Mouse (Mus musculus) retina, postnatal 7 days (tissue): ENCODE results near the gene Ddx11.
"Not testable (repeated sequence)": the region's sequence is repeated elsewhere in the genome, so short reads cannot be mapped to it uniquely, and the experiment has no call there.

Experiments
- DNase-seq: peaks from one replicate; pipeline ENCODE4 v3.0.0-alpha.2; 2012; ENCODE audit warnings: low read depth, low spot score

The Ddx11 gene

DNA sequence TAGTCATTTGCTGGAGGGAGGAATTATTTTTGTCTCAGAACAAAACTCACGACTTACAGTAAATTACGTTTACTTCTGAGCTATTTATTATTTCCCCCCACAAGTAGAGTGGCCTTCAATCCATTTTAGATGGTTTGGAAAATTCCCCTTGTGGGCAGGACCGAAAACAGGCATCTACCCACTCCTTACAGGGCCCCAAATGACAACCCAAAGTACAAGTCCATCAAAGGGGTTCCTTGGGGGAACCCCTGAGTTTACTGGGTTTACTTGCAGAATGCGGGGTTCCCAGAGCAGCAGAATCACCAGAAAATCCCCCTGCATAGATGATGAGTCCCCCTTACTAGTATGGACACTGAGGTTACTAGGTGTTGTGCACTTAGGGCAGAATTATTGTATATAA is 11.2 kb upstream of the Ddx11 start:
- no peak for DNase-seq

DNA sequence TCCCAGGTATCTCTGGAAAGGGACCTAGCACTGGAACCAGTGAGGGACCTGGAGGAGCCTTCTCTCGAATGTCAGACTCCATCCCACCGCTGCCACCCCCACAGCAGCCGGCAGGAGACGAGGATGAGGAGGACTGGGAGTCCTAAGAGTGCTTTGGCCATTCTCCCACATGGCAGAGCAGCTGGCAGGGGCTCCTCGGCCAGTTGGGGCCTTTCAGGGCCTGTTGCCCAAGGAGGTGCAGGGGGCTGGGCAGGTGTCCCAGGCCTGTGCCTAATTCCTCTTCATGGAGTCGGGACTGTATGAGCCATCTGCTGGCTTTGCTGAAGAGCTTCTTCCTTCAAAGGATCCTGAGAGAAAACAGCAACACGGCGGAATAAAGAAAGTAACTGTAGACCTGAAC is 4.3 kb upstream of the Ddx11 start:
- no peak for DNase-seq

DNA sequence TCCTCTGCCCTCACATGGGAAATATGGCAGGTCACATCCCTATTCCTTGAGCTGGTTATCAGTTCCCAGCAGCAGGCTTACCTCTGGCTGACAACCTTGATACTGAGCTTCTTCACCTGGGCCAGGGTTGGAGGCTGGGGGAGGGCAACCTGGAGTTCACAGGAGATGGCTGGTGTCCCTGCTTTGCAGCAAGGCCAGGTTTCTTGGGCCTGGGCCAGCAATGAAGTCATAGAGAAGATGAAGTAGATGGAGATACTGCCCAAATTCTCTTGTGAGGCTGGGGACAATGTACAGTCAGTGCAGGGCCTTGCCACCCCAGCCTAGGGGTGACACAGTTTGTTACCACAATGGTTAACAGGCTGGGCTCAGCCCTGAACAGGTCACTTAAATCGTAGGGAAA is 2.6 kb upstream of the Ddx11 start:
- no peak for DNase-seq

DNA sequence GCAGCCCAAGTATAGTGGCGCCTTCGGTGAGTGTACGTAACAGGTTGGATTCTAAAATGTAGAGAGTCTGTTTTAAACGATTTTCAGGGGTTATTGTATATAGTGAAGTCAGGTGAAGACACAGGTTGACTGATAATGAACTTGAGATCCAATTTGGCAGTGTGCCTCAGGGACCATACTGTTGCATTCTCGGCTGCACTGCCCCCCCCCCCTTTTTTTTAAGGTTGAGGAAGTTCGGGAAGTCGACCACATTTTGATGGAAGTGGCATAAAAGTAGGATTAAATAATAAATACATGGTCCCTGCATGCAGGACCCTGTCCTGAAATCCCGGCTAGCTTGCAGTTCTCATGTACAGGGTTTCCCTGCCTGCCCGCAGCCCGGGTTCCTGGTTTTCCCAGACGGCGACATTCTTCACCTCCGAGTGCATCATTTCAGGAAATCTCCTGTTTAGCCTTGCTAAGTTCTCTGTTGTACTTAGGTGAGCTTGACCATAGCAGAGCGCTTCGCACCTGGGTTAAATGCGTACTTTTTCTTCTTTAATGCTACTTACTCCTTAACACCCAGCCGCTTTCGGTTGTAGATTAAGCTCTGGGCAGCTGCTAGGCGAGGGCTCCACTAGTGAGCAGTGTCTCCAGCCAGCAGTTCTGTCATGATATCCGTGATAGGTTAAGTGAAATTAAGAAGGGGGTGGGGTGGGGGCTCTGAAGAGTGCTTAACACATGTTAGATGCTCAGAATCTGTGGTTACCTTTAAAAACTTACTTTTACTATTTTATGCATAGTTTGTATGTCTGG is 693 bp downstream of the Ddx11 start:
- no peak for DNase-seq

DNA sequence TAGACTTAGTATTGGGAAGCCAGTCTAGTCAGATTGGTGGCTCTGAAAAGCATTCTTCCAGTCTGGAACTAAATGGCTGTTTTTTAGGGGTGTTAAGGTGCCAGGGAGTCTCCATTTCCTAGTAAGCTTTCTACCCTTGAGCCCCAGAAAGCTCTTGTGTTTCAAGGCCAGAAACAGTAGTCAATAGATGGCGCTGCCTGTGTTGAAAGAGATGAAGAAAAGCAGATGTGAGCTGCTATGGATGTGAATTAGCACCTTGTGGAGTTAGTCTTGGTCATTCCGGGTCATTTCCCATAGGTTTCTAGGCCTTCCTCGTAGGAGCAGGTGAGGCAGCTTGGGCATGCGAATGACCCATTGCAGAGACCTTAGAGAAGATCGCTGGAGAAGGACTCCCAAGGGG is 1.9 kb downstream of the Ddx11 start:
- DNase-seq = no peak

DNA sequence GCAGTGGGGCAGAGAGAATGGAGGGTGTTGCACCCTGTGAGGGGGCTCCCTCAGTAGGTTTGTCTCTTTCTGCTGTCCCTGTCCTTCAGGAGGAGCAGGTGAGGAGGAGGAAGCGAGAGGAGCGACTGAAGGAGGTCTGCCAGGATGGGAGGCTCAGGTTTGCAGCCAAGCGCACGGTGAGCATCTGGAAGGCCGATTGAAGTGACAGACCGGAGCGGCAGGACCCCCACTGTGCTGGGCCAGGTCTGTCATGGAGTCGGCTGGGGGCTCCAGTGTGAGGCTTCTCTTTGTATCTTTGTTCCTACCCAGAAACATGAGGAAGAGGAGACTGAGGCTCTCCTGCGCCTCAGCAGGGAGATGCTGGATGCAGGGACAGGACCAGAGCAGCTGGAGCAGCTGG is 7.1 kb downstream of the Ddx11 start:
- DNase-seq = no peak

DNA sequence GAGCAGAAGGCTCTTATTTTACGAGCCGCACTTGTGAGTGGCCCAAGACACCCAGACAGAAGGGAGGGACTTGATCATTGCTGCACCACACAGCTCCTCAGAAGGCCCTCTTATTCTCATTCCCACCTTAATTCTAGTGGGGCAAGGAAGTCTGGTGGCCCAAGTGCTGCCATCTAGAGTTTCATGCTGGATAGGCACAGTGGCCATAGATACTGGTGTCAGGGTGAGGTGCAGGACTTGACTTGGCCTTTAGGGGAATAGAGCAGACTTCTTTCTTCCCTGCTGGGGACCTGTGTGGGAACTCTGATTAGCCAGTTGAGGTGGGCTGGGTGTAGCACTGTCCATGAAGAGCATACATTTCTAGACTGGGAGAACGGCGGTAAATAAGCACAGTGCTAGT is 7.9 kb downstream of the Ddx11 start:
- DNase-seq = no peak

DNA sequence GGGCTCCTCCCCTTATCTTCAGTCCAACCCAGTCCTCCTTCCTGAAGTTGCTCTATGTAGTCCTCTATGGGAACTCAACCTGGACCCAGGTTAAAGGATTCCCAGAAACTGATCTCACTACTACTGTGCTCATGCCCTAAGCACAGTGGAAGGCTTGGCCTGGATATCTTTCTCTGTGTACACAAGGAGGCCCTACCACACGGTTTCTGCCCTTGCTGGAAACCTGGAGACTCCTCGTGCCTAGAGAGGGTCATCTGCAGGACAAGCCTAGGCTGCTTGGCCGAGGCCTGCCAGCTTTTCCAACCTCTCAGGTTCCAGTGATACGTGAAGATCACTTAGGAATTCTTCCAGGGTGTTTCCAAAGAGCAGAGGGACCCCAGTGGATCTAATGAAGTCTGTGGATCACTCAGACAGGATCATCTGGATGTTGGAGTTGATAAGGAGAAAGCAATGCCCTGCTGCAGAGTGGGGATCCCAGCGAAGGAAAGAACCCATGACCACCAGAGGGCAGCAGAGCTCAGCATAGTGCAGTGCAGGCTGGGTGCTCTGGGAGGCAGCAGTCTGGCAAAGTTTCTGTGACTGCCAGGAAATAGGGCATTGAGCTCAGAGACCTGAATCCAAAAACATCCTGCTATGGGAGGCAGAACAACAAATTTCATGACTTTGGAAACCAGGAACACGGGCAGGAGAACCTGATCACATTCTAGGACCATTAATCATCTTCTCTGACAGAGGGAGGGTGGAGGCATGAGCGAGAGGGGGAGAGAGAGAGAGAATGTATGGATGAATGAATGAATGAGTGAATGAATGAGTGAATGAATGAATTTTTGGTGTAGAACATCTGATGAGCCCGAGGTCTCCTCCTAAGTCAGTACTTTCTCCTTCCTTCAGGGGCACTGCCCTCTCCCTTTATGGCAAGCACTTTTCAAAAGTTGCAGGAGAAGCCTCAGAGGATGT is 29.7 kb downstream of the Ddx11 start:
- not testable (repeated sequence) for DNase-seq

DNA sequence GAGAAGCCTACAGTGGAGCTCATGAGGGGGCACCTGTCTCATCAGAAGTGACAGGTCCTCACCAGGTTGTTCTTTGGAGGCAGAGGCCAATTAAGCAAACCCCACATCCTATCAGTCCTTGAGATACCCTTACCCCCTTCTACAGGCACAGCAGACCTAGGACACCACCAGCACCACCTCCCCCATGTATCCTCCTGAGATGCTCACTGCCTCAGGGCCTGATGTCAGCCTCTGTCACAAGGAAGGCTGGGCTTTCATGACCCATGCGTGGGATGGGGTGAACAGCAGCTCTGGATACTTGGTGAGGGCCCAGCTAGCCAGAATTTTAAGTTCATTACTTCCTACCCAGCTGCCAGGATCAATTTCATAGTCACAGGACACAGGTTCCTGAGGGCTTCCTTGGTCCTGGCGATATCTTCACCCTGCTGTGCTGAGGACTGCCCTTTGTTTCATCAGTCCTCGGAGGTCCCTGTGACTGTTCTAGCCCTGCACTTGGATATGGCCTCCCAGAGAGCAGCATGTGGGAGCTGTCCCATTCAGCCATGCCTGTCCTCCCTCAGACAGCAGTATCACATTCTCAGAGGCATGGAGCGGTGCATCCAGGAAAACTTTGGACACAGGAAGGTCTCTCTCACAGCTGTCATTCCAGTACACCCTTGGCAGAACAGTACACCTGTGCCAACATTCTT is 30.6 kb downstream of the Ddx11 start:
- DNase-seq = not testable (repeated sequence)

DNA sequence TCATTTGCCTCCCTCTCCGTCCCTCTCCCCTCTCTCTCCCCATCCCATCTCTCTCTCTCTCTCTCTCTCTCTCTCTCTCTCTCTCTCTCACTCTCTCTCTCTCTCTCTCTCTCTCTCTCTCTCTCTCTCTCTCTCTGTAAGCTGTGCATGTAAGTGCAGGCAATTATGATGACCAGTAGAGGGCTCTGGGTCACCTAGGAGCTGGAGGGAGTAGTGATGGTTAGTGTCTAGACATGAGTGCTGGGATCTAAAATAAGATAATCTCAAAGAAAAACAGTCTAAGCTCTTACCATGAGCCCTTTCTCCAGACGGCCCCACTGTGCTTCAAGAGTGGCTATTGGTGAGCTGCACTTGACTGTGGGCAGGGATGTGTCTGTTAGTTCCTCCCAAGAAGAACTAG is 31.6 kb downstream of the Ddx11 start:
- DNase-seq = no peak

DNA sequence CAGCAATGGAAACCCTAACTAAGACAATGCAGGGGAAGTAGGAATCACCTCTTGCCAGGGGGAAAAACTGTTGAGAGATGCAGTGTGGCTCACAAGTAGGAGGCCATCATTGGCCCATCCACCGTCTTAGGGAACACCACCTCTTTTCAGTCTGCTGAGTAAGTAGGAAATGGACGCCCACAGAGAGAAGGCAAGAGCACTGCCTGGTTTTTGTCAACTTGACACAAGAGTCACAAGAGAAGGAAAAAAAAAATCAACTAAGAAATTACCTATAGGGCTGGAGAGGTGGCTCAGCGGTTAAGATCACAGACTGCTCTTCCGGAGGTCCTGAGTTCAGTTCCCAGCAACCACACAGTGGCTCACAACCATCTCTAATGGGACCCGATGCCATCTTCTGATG is 35.0 kb downstream of the Ddx11 start:
- DNase-seq = no peak

DNA sequence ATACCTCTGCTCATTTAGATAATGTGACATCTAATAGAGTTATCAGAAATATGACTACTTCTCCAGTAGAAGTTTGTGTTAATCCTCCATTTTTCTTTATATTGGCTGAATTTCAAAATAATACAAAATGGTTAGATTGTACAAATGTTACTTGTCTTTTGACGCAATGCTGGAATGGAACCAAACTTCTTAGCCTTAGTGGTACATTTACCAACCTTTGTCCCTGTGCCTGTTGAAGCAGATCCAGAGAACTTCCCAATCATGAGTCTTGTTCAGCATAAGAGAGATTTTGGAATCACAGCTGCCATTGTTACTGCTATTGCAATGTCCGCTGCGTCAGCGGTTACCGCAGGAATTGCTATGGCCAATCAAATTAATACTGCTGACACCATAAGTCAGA is 43.8 kb downstream of the Ddx11 start:
- not testable (repeated sequence) for DNase-seq

DNA sequence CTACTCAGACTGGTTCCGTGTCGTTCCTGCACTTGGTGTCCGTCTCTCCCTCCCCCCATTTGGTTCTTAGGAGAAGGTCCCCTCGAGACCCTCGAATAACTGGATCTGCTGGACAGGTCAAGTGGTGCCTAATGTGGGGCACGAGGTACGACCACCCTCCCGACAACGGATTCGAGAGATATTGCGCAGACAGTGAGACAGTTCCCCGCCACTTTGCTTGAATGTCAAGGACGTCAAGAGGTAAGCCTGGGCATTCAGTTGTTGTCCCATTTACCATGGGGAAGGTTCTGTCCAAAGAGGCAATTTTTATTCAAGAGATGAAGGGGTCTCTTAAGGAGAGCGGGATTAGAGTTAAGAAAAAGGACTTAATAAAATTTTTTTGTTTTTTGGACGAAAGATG is 47.7 kb downstream of the Ddx11 start:
- DNase-seq = not testable (repeated sequence)

DNA sequence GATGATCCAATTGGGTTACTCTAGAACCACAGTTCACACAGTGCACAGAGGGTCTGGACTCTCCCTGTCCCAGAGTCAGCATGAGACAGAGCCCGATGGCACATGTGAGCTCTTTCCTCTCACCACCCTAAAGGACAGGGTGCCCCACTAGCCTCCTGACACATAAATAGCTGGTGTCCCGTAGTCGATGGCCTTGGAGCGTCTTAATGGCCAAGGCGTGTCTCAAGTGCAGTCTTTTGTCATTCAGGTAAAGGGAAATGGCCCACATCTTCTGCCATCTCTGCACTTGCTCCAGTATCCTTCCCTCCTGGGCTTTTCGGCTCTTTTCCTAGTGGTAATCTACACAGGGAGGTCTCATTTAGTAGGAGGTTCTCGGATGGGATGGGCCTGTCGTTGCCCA is 67.3 kb downstream of the Ddx11 start:
- no peak for DNase-seq

DNA sequence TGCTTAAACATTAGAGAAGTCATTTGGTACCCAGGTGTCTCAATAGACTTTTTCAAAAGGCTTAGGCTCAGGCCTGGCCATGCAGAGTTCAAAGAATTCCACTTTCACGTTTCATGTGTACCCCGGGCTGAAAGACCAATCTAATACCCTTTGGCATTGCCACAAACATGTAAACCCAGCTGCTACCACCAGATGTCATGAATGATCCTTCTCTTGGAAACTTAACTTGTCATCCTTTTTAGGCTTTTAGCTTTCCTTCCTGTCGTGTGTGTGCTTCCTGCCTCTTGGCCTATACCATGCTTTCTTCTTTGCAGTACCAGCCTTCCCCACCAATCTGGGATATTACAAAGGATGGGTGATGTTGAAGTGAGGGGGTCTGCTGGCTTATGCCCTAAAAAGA is 73.7 kb downstream of the Ddx11 start:
- no peak for DNase-seq
